ENCODE assay signal across 13 mouse cellular contexts in genomic region chr5:19264627-19265026, GRCm38 (mm10). TPM values are rescaled to one million over a fixed set of nuclear protein-coding genes. Genes with fewer than 3 reads are reported as not detected.
DNase-seq lines count a peak whose midpoint lies in the region; ATAC-seq and TF ChIP-seq lines count a peak whose summit lies in the region.
"Had no signal": no experiment of that assay in that cellular context is flagged by ENCODE, and none has a peak within 500 bp of the region (broad histone marks: within the 10 kb centered on the region; RNA-seq: fewer than 3 reads in every experiment).

No protein-coding gene starts in this region.

- TF ChIP-seq EP300 in CH12.LX (IDR thresholded peaks at IDR 0.05; ENCODE audit: low read length): no peak

- no peak for TF ChIP-seq POLR2A in CH12.LX (IDR thresholded peaks at IDR 0.05; ENCODE audit: low read depth, low read length)

- no peak overlapping the region for H3K4me3 ChIP-seq in kidney, embryonic 14.5 days (ENCODE audit: low read length)
- H3K4me3 ChIP-seq in CH12.LX (replicated peaks in 1 of 3; ENCODE audit: low read depth in 2 of 3, low read length in 2 of 3, poor library complexity in 1 of 3): no peak overlapping the region
- H3K4me3 ChIP-seq: embryonic facial prominence, embryonic 15.5 days had no signal

- dilution Hi-C loops in CH12.LX (cut with MboI; ENCODE audit: extremely low pct_ligation_motif_present, extremely low pct_unique_long_range_greater_than_20kb, low sequenced_read_pairs): no loop called here

- in situ Hi-C loops in CH12.LX (cut with MboI; ENCODE audit: low pct_ligation_motif_present, low pct_unique_long_range_greater_than_20kb, low sequenced_read_pairs): no loop called here

- TF ChIP-seq RAD21 in CH12.LX (IDR thresholded peaks at IDR 0.05; ENCODE audit: low read depth, low read length): peak; percentile 59

- peak; percentile 49 to 62; a peak in 3 of 4 replicates for TF ChIP-seq CTCF in CH12.LX (conservative IDR thresholded peaks at IDR 0.05 in 1 of 2, IDR thresholded peaks at IDR 0.05 in 1 of 2; ENCODE audit: low read depth in 2 of 2, low read length in 2 of 2)

- no peak overlapping the region for H3K4me2 ChIP-seq in kidney, embryonic 14.5 days (replicated peaks; ENCODE audit: low read depth, low read length)
- H3K4me2 ChIP-seq in CH12.LX (ENCODE audit: insufficient read depth, low read depth, poor library complexity, severe bottlenecking): no peak overlapping the region
- H3K4me2 ChIP-seq: embryonic facial prominence, embryonic 15.5 days had no signal

- H3K4me1 ChIP-seq in kidney, embryonic 14.5 days (ENCODE audit: control insufficient read depth, insufficient read depth, low read length): no peaks in the 10 kb centered on the region
- H3K4me1 ChIP-seq in CH12.LX (ENCODE audit: control insufficient read depth in 1 of 2, insufficient read depth in 2 of 2): no peaks in the 10 kb centered on the region
- H3K4me1 ChIP-seq: embryonic facial prominence, embryonic 15.5 days had no signal

- no peaks in the 10 kb centered on the region for H3K79me2 ChIP-seq in CH12.LX (replicated peaks; ENCODE audit: control insufficient read depth, extremely low read depth, insufficient read depth, poor library complexity, severe bottlenecking)

- no peaks in the 10 kb centered on the region for H3K27me3 ChIP-seq in kidney, embryonic 14.5 days (ENCODE audit: control insufficient read depth, insufficient read depth, low read length)
- no peaks in the 10 kb centered on the region for H3K27me3 ChIP-seq in CH12.LX (replicated peaks)
- H3K27me3 ChIP-seq: embryonic facial prominence, embryonic 15.5 days had no signal

- H3K9ac ChIP-seq in kidney, embryonic 14.5 days (ENCODE audit: low read depth, low read length): no peak overlapping the region
- H3K9ac ChIP-seq in CH12.LX (ENCODE audit: insufficient read depth, low read depth): no peak overlapping the region
- H3K9ac ChIP-seq: embryonic facial prominence, embryonic 15.5 days had no signal

- no peaks in the 10 kb centered on the region for H3K9me3 ChIP-seq in kidney, embryonic 14.5 days (ENCODE audit: control insufficient read depth, low read length)
- no peaks in the 10 kb centered on the region for H3K9me3 ChIP-seq in CH12.LX (replicated peaks; ENCODE audit: low read length)
- H3K9me3 ChIP-seq: embryonic facial prominence, embryonic 15.5 days had no signal

- H3K36me3 ChIP-seq in kidney, embryonic 14.5 days (ENCODE audit: control insufficient read depth, insufficient read depth, low read length): no peaks in the 10 kb centered on the region
- H3K36me3 ChIP-seq in CH12.LX (replicated peaks in 1 of 2; ENCODE audit: control insufficient read depth in 1 of 2, insufficient read depth in 1 of 2, low read length in 1 of 2): no peaks in the 10 kb centered on the region
- H3K36me3 ChIP-seq: embryonic facial prominence, embryonic 15.5 days had no signal

- WGBS in kidney, embryonic 14.5 days: 68% methylated on average over 2 of the region's 2 CpGs

- ATAC-seq in kidney, embryonic 14.5 days (ENCODE audit: low FRiP score, low TSS enrichment): no peak
- ATAC-seq: inflammation-experienced regulatory T-cells, adult 6 months had no signal

- peak; percentile 11 for DNase-seq in adrenal gland, adult 2 months
- DNase-seq in adrenal gland, postnatal 4 days (ENCODE audit: low spot score in 2 of 2): no peak
- DNase-seq in kidney, adult 18-20 months: peak; percentile 11
- DNase-seq in CH12.LX (ENCODE audit: extremely low read depth): peak; percentile 47
- peak; percentile 10 for DNase-seq in embryo, embryonic 11 days
- no peak for DNase-seq in gastrocnemius, adult 18-20 months (ENCODE audit: low spot score)
- DNase-seq in right cerebral cortex, postnatal 36 days (ENCODE audit: low spot score in 2 of 2): no peak
- DNase-seq: B cell, adult 2 months; heart, adult 11 months; lung, postnatal 4 days had no signal

- no peak overlapping the region for H3K27ac ChIP-seq in kidney, embryonic 14.5 days (ENCODE audit: low read depth, low read length)
- no peak overlapping the region for H3K27ac ChIP-seq in CH12.LX (ENCODE audit: insufficient read depth, low read depth)
- H3K27ac ChIP-seq: embryonic facial prominence, embryonic 15.5 days had no signal

TF ChIP-seq in CH12.LX, 34 proteins besides CTCF, POLR2A, EP300 and RAD21:
- TF ChIP-seq SMC3 (IDR thresholded peaks at IDR 0.05; ENCODE audit: low read depth, low read length): peak; percentile 64
- no peak for TF ChIP-seq SIN3A (IDR thresholded peaks at IDR 0.05; ENCODE audit: low read length)
- TF ChIP-seq UBTF (IDR thresholded peaks at IDR 0.05; ENCODE audit: low read depth, low read length): no peak
TF ChIP-seq in CH12.LX: peak in this region for 1.

RNA-seq across cellular contexts. Expression of gene Magi2, which starts 37.8 kb away (rescaled TPM):
- total RNA-seq in adrenal gland, adult 2 months (2021): 1 to 10 TPM; 6.7 to 7.3 TPM
- polyA plus RNA-seq in adrenal gland, adult 2 months (2012; rRNA removed): 4.5 and 8.1 TPM in 2 replicates
- 10 to 100 TPM in 1 of 2 experiments, 1 to 10 TPM in 1; 8.4 to 14.1 TPM for total RNA-seq in adrenal gland, postnatal 4 days (2021)
- 8.6 and 9.3 TPM in 2 replicates for polyA plus RNA-seq in kidney, embryonic 14.5 days (2014; fragmentation: Nextera tagmentation; extraction: Ambion mirVana)
- total RNA-seq in CH12.LX (2012; rRNA removed): 0.38 and 0.42 TPM in 2 replicates
- 0.28 and 0.63 TPM in 2 replicates for total RNA-seq in CH12.LX (2014; rRNA removed)
- 0.25 and 0.37 TPM in 2 replicates for polyA plus RNA-seq in CH12.LX (2012; ENCODE audit: insufficient read length, low read depth)
- under 1 TPM; 0.53 to 0.85 TPM for total RNA-seq in gastrocnemius, adult 18-20 months (2021)

Comparison
In these comparisons a context has a peak if more than half of its experiments do, and no peak if none do; other contexts are left out.
1. DNase-seq: peak in adrenal gland, adult 2 months (single experiment), kidney, adult 18-20 months (single experiment), CH12.LX (single experiment) and embryo, embryonic 11 days (single experiment); none in adrenal gland, postnatal 4 days (0 of 2), gastrocnemius, adult 18-20 months (single experiment) and right cerebral cortex, postnatal 36 days (0 of 2).
2. RNA of gene Magi2, which starts 37.8 kb away (total RNA-seq): 8.4 to 14.1 TPM in adrenal gland, postnatal 4 days and 6.7 to 7.3 TPM in adrenal gland, adult 2 months; 0.53 to 0.85 TPM in gastrocnemius, adult 18-20 months and 0.28 to 0.63 TPM in CH12.LX; every median in the first group is over 4 times any median in the second.